Mouse (Mus musculus): ENCODE results near the gene Gbp2.

DNA sequence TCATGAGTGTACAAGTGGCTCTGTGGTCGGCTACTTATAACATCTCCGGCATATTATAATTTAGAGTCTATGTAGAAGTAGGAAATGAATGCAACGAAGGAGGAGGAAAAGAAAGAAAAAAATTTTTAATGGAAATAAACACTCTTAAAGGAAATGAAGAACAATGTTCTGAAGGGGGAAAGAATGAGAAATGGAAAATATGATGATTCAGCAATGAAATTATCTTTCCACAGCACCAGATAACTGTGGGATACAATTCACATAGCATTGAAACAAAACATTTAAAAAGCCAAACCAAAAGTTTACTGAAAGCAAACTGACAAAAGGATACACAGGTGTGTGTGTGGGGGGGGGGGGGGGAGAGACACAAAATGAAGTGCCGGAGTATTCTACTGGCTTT is 37.3 kb upstream of the Gbp2 start:
- TF ChIP-seq CTCF (IDR thresholded peaks at IDR 0.05; ENCODE audit: borderline replicate concordance, insufficient read depth, low read length) (no peak), POLR2A (IDR thresholded peaks at IDR 0.05; ENCODE audit: low read depth, low read length) (no peak)
